Mouse (Mus musculus) hindbrain, embryonic 10.5 days (tissue): Measurements from ENCODE around the gene Vasn. TPM values are rescaled to one million over a fixed set of nuclear protein-coding genes. Genes with fewer than 3 reads are reported as not detected.
"Not testable (repeated sequence)": the region's sequence is repeated elsewhere in the genome, so short reads cannot be mapped to it uniquely, and the experiment has no call there.

Experiments used
- DNase-seq: peaks from one replicate; pipeline ENCODE4 v3.0.0-alpha.2; 2017; ENCODE audit warnings: low spot score
- H3K27ac ChIP-seq: fragments of 300-500 bp; sonication (generic); 2 replicates; pipeline ENCODE4 v1.5.1; 2016; ENCODE audit warnings: mild to moderate bottlenecking, moderate library complexity
- H3K27me3 ChIP-seq: fragments of 300-500 bp; sonication (generic); 2 replicates; pipeline ENCODE4 v1.6.1; 2016; ENCODE audit warnings: mild to moderate bottlenecking; ENCODE audit not compliant: poor library complexity, insufficient read depth, severe bottlenecking
- H3K36me3 ChIP-seq: fragments of 300-500 bp; sonication (generic); 2 replicates; pipeline ENCODE4 v1.6.1; 2016; ENCODE audit warnings: mild to moderate bottlenecking, moderate library complexity
- H3K4me1 ChIP-seq: fragments of 300-500 bp; sonication (generic); replicated peaks from 2 replicates; pipeline ENCODE4 v1.6.1; 2016; ENCODE audit warnings: mild to moderate bottlenecking
- H3K4me3 ChIP-seq: fragments of 300-500 bp; sonication (generic); 2 replicates; pipeline ENCODE4 v1.5.1; 2016; ENCODE audit warnings: mild to moderate bottlenecking, moderate library complexity
- H3K9me3 ChIP-seq: fragments of 300-500 bp; sonication (generic); 2 replicates; pipeline ENCODE4 v1.6.1; 2016; ENCODE audit warnings: mild to moderate bottlenecking, moderate library complexity
- WGBS: fragments of 180-500 bp; shearing (Covaris S2); methylation state at CpG from one replicate; pipeline ENCODE4 v1.1.7; 2016; 5-methylcytosine and 5-hydroxymethylcytosine counted together
- polyA plus RNA-seq: library from polyadenylated mRNA; unstranded; fragments of >200 nt; fragmentation: Nextera tagmentation; extraction: Ambion mirVana; gene quantifications from 2 replicates; pipeline ENCODE4 v1.2.1, GENCODE M21; 2016

The Vasn gene
- polyA plus RNA-seq, 1 experiment from 2014 or later, result 12.6 TPM

DNA sequence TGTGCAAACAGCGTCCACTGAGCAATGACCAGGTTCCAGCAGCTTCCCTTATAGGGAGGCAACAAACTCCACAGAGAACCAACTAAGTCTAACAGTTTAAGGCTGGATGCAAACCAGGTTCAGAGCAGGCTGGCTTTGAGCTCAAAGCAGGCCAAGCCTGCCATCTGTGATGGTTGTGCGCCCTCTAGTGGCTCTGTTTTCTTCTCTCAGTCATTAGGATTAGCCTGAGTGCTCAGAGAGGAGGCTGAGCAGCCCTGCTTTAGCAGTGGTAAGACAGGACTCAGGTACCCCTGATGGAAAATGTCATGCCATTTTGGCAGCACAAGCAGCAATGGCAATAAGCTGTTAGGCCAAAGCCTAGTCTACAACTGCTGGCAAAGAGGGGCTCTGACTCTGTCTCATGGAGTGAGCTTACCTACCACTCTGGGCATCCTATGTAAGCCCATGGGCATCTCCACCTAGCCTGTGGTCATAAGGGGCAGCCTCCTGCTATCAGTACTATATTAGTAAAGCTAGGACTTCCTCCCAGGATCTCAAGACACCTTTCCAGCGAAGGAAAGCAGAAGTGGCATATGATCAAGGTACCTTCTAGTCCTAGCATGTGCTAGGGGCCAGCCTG lies 27.6 kb downstream of the Vasn start:
- 0 out of 2 replicates have a peak overlapping the region, but pooled peaks have one; percentile 41 for H3K27ac ChIP-seq
- H3K4me1 ChIP-seq, result no peaks in the 10 kb centered on the region
- no peaks in the 10 kb centered on the region for H3K27me3 ChIP-seq
- H3K4me3 ChIP-seq, result no peak overlapping the region
- H3K36me3 ChIP-seq, result peaks cover 65% of the 10 kb centered on the region
- peak; percentile 84 for DNase-seq
- WGBS, result 24% methylated on average over 3 of the region's 3 CpGs
- H3K9me3 ChIP-seq, result no peaks in the 10 kb centered on the region

DNA sequence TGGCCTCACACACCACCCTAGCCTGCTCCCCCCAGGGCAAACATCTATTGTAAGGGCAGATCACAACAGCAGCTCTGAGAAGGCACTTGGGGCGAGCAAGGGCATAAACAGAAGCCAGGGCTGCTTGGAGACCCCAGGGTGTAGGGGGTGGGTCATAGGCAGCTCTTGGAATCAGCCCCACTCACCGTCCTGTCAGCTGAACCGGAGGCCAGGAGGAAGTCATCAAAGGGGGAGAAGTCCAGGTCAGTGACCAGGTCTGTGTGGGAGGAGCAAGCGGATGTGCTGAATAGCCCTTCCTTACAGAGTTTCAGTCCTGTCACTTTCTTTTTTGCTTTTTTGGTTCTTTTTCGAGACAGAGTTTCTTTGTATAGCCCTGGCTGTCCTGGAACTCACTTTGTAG lies 30.6 kb downstream of the Vasn start:
- H3K4me1 ChIP-seq, result no peaks in the 10 kb centered on the region
- H3K27ac ChIP-seq, result no peak overlapping the region
- H3K36me3 ChIP-seq, result peaks cover 66% of the 10 kb centered on the region
- no peaks in the 10 kb centered on the region for H3K9me3 ChIP-seq
- 76% methylated on average over 5 of the region's 5 CpGs for WGBS
- DNase-seq, result no peak
- no peaks in the 10 kb centered on the region for H3K27me3 ChIP-seq
- no peak overlapping the region for H3K4me3 ChIP-seq

GRCm38 (mm10) chr16:4674091-4674490 lies 34.4 kb downstream of the Vasn start:
- WGBS, result 89% methylated on average over 4 of the region's 4 CpGs
- peaks cover 12% of the 10 kb centered on the region for H3K4me1 ChIP-seq
- 0 out of 2 replicates have a peak, but pooled peaks cover 4% of the 10 kb centered on the region for H3K27me3 ChIP-seq
- H3K27ac ChIP-seq, result no peak overlapping the region
- H3K36me3 ChIP-seq, result peaks cover 52% of the 10 kb centered on the region
- DNase-seq, result no peak
- no peak overlapping the region for H3K4me3 ChIP-seq
- H3K9me3 ChIP-seq, result no peaks in the 10 kb centered on the region

DNA sequence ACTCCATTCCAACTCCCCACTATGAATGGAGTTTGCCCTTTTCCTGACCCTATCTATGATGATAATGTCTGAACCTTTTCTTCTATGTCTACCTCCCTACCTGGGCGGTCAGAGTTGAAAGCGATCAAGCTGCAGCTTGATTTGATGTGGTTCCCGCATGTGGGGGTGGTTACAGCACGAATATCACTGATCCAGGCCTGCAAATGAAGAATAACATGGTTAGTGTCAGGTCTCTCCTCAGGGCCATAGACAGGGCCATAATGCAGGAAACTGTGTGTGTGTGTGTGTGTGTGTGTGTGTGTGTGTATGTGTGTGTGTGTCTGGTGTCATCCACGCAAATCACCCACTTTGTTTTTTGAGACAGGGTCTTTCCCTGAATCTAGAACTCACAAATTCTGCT lies 37.1 kb downstream of the Vasn start:
- no peaks in the 10 kb centered on the region for H3K9me3 ChIP-seq
- 0 out of 2 replicates have a peak, but pooled peaks cover 4% of the 10 kb centered on the region for H3K27me3 ChIP-seq
- peaks cover 33% of the 10 kb centered on the region for H3K36me3 ChIP-seq
- WGBS, result 93% methylated on average over 5 of the region's 5 CpGs
- H3K4me3 ChIP-seq, result no peak overlapping the region
- no peak for DNase-seq
- no peak overlapping the region for H3K27ac ChIP-seq
- peaks cover 19% of the 10 kb centered on the region for H3K4me1 ChIP-seq

DNA sequence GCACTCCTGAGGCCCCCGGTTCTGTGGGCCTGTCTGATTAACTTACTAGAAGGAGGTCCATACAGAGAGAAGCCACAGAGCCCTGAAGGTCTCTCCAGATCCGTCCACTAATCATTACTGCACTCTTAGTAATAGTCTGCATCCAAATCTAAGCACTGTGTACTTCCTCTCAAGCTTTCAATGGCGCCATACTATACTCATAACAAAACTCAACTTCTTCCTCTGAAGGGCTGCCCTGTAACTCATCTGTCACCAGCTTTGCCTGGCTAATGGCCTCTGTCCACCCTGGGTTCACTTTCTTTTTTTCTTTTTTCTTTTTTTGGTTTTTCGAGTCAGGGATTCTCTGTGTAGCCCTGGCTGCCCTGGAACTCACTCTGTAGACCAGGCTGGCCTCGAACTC lies 38.3 kb downstream of the Vasn start:
- H3K9me3 ChIP-seq, result no peaks in the 10 kb centered on the region
- H3K4me3 ChIP-seq, result peak overlapping the region; percentile 80; the same call in 1 of the 2 replicates
- H3K27me3 ChIP-seq, result 0 out of 2 replicates have a peak, but pooled peaks cover 4% of the 10 kb centered on the region
- H3K27ac ChIP-seq, result no peak overlapping the region
- peaks cover 33% of the 10 kb centered on the region for H3K36me3 ChIP-seq
- DNase-seq, result no peak
- H3K4me1 ChIP-seq, result peaks cover 22% of the 10 kb centered on the region
- 84% methylated on average over 5 of the region's 5 CpGs for WGBS

- WGBS, result under 1% methylated on average over 47 of the region's 47 CpGs
- Histone ChIP-seq H3K27ac (peak within 1 kb of the TSS; percentile 85), H3K27me3 (0 out of 2 replicates have a peak, but pooled peaks cover 4% of the 10 kb centered on the region), H3K4me3 (peak within 1 kb of the TSS; percentile 80), H3K4me1 (peaks cover 28% of the 10 kb centered on the region), H3K36me3 (peaks cover 24% of the 10 kb centered on the region), H3K9me3 (no peaks in the 10 kb centered on the region)
- DNase-seq, result peak; percentile 94
These were observed 39.6 kb downstream of the Vasn start, which contains the start of gene Coro7 for GRCm38 (mm10) chr16:4679121-4680018. Gene Coro7, minus strand, starts transcription at chr16:4679777.

DNA sequence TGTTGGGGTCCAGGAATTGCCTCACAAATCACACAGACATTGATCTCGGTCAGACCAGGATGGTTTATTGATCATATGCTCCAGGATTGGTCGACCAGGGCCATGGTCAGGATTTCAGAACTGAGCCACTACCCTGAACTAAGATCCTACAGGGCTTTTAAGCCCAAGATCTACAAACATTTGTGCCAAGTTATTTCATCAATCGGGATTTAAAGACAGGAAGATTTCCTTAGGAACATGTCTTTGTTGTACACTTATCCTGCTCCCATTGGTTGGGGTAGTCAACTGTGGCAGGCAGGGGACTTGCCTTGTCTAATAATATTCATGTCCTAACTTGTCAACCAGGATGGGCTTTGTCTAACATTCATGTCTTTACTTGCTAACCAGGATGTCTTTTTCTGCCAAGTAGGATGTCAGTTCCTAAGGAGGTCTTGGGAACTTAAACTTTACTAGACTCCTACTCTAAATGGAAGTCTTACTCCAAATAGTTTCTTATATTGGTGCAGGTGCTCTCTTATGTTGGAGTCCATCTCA lies 41.2 kb downstream of the Vasn start:
- H3K36me3 ChIP-seq, H3K4me3 ChIP-seq, H3K9me3 ChIP-seq, DNase-seq, H3K27ac ChIP-seq, H3K27me3 ChIP-seq: not testable (repeated sequence)
- WGBS, result 86% methylated on average over 3 of the region's 3 CpGs
- peaks cover 40% of the 10 kb centered on the region for H3K4me1 ChIP-seq

DNA sequence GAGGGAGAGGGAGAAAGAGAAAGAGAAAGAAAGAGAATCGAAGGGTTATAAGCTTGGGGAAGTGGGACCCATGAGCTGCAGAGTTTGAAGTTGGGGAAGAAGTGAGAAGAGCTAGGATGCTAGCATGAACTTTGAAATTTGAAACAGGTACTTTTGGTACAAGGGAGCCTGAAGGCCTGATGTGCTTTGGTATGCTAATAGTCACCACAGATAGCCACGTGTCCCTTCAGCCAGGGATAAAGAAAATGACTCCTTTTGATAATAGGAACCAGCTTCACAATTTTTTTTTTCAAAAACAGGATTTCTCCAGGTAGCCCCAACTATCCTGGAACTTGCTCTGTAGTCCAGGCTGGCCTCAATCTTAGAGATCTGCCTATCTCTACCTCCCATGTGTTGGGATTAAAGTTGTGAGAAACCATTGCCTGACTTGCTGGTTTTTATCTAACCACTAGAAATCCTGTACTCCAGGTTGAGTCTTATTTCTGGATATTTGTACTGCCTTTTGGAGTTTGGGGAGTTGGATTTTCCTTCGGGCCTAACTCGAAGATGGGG lies 43.0 kb downstream of the Vasn start:
- 0 out of 2 replicates have a peak, but pooled peaks cover 4% of the 10 kb centered on the region for H3K27me3 ChIP-seq
- peaks cover 11% of the 10 kb centered on the region for H3K36me3 ChIP-seq
- H3K4me1 ChIP-seq, result peaks cover 40% of the 10 kb centered on the region
- WGBS, result 75% methylated on average over 4 of the region's 4 CpGs
- H3K4me3 ChIP-seq, result peak overlapping the region; percentile 98; the same call in 1 of the 2 replicates
- H3K27ac ChIP-seq, result peak overlapping the region; percentile 92; the same call in 1 of the 2 replicates
- DNase-seq, result no peak
- no peaks in the 10 kb centered on the region for H3K9me3 ChIP-seq

- Histone ChIP-seq H3K4me1 (peaks cover 37% of the 10 kb centered on the region), H3K9me3 (no peaks in the 10 kb centered on the region), H3K36me3 (peaks cover 15% of the 10 kb centered on the region), H3K4me3 (peak overlapping the region; percentile 98), H3K27me3 (0 out of 2 replicates have a peak, but pooled peaks cover 4% of the 10 kb centered on the region), H3K27ac (peak overlapping the region; percentile 92)
- WGBS, result 32% methylated on average over 9 of the region's 9 CpGs
- no peak for DNase-seq
These were observed 43.4 kb downstream of the Vasn start for GRCm38 (mm10) chr16:4683193-4683580.

- H3K27ac ChIP-seq, result peak overlapping the region; percentile 92
- peaks cover 20% of the 10 kb centered on the region for H3K36me3 ChIP-seq
- WGBS, result under 1% methylated on average over 54 of the region's 54 CpGs
- H3K4me3 ChIP-seq, result peak overlapping the region; percentile 98
- H3K27me3 ChIP-seq, result 0 out of 2 replicates have a peak, but pooled peaks cover under 1% of the 10 kb centered on the region
- DNase-seq, result peak; percentile 95
- no peaks in the 10 kb centered on the region for H3K9me3 ChIP-seq
- peaks cover 31% of the 10 kb centered on the region for H3K4me1 ChIP-seq
These were observed 44.1 kb downstream of the Vasn start for GRCm38 (mm10) chr16:4683581-4684456.

- H3K27me3 ChIP-seq, result no peaks in the 10 kb centered on the region
- WGBS, result 3% methylated on average over 9 of the region's 9 CpGs
- H3K4me1 ChIP-seq, result peaks cover 25% of the 10 kb centered on the region
- H3K36me3 ChIP-seq, result peaks cover 26% of the 10 kb centered on the region
- H3K4me3 ChIP-seq, result peak overlapping the region; percentile 98
- 0 out of 2 replicates have a peak, but pooled peaks cover 3% of the 10 kb centered on the region for H3K9me3 ChIP-seq
- H3K27ac ChIP-seq, result peak overlapping the region; percentile 92
- no peak for DNase-seq
These were observed 44.7 kb downstream of the Vasn start for GRCm38 (mm10) chr16:4684457-4684791.

DNA sequence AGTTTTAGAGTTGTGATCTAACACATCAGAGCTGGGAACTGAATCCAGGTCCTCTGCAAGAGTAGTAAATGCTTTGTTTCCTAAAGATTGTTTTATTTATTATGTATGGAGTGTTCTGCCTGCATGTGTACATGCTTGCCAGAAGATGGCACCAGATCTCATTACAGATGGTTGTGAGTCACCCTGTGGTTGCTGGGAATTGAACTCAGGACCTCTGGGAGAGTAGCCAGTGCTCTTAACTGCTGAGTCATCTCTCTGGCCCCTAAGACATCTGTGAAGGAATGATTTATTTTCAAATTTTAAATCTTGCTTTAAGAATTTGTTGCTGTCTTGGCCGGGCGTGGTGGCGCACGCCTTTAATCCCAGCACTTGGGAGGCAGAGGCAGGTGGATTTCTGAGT lies 49.6 kb downstream of the Vasn start:
- WGBS, result 98% methylated on average over 4 of the region's 4 CpGs
- H3K9me3 ChIP-seq, H3K4me3 ChIP-seq, DNase-seq, H3K27ac ChIP-seq, H3K27me3 ChIP-seq: not testable (repeated sequence)
- peaks cover 74% of the 10 kb centered on the region for H3K36me3 ChIP-seq
- peaks cover 12% of the 10 kb centered on the region for H3K4me1 ChIP-seq
